Mouse (Mus musculus): ENCODE measurements around the gene 6430548M08Rik.

- TF ChIP-seq POLR2A (IDR thresholded peaks at IDR 0.05; ENCODE audit: insufficient read depth, low read depth, low read length) (no peak), EP300 (IDR thresholded peaks at IDR 0.05; ENCODE audit: insufficient read depth, low read depth, low read length) (no peak)
Measured at GRCm38 (mm10) chr8:120150028-120150427, 36.1 kb downstream of the 6430548M08Rik start.

Measured in heart, adult 2 months (tissue).